Mouse (Mus musculus) frontal cortex, postnatal 10 days (tissue): Measurements from ENCODE around the gene Sel1l3.

ENCODE experiments used
- DNase-seq, 2 experiments: peaks; one replicate each; pipeline ENCODE4 v3.0.0; 2022; ENCODE audit warnings: low spot score in 2 of 2, mixed read lengths in 1 of 2

Gene Sel1l3

DNA sequence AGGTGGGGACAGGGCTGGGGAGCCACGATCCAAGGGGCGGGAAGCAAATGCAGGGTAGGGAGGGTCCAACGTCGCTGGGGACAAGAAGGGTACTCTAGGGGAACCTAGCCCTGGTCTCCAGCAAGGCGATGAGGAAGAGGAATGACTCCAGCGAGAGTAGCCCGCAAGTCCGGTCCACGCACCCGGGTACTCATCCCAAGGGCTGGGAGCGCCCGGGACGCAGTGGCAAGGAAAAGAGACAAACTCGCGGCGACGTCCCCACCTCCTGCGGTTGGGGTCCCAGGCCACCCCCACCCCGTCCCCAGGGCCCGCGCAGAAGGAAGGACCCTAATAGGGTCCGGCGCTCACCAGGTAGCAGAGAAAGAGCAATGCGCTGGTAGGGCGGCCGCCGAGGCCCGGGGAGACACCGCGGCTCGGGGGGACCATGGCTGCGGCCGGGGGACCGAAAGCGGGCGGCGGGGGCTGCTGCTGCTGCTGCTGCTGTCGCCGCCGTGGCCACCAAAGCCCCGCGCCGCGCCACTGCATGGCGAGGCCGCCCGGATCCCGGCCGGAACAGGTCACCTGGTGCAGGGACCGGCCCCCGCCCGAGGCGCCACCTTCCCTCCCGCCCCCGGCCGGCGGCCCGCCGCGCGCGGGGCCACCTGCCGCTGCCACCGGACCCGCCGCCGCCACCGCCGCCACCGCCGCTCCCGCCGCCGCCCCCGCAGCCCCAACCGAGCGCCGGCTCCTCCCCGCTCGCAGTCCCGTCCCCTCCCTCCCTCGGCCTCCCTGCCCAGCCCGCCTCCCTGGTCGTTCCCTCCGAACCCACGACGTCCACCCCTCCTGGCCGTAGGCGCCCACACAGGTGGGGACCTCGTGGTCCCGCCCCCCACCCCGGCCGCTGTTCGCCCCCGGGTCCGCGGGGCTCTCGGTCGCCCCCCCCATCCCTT lies 681 bp downstream of the Sel1l3 start:
- no peak for DNase-seq

DNA sequence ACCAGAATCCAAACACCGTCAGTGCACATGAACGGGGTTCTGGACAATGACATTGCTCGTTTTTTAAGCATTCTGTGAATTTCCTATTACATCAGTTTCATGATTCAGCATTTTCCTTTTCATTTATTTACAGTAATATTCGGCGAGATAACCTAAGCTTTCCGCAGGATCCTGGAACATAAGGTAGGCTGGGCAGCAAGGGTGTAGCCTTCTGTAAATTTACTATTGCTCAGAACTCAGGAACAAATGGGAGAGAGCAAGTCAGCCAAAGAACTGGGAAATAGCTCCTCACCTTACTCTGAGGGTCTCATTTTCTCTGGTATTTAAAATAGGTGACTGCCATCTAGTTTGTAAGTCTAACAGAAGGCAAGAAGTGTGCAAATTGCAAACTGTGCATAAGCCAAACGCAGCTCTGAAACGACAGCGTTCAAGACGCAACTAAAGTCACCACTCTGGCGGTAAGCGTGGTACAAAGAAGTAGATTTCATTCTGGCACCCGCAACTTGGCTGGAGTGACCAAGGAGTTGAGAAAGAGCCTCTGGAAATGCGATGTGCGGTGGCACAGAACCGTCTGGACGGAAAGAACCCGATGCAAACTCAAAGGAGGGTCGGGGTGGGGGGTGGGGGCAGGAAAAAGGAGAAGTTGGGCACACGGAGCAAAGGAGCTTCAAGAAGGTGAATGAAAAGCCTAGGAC lies 1.5 kb downstream of the Sel1l3 start:
- no peak for DNase-seq

DNA sequence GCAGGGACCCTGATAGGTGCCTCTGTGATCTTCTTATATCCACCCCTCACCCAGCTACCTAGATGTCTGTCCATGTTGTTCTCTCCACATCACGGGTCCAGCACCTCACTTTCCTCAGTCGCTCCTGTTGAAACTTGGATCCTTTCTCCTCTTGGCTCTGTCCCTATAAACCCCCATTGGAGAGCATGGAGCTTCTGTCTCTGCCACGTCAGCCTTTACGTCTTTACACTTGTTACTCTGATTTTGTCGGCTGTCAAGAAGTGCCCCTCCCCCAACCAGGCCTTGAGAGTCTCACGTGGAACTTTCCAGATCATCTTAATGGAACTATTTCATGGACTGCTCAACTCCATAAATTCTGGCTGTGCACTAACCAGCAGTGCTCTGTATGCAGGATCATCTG lies 2.5 kb downstream of the Sel1l3 start:
- no peak for DNase-seq

DNA sequence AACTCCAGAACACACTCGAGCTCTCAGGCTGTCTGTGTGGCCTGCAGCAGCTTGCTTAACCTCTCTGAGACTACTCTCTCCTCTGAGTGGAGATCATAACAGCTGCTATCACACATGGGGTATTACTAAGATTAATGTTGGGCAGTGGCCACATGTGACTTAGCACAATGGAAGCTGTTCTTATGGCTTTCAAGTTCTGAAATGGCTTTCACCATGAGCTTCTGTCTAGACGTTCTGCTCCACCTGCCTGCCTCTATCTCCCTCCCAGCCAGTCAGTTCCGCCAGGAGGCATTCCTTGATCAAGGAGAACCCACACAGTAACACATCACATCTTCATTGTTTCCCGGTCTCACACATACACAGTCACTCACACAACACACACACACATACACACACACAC lies 3.2 kb downstream of the Sel1l3 start:
- no peak for DNase-seq

DNA sequence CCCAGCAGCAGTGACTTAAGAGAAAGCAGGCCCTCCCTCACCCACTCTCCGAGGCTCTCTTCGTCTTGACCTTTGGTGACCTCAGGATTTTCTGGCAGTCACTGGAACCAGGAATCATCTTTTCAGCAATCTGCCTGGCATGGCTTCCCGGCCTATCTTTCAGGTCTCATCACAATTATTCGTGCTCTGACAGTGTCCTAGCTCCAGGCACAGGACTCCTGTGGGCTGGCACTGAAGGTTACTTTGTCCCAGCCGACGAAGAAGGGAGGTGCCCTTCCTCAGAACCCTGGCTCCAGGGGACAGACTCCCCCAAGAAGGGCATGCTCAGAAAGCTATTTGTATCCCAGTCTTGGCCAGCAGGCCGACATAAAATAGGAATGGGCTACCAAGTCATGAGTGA lies 4.0 kb downstream of the Sel1l3 start:
- no peak for DNase-seq

DNA sequence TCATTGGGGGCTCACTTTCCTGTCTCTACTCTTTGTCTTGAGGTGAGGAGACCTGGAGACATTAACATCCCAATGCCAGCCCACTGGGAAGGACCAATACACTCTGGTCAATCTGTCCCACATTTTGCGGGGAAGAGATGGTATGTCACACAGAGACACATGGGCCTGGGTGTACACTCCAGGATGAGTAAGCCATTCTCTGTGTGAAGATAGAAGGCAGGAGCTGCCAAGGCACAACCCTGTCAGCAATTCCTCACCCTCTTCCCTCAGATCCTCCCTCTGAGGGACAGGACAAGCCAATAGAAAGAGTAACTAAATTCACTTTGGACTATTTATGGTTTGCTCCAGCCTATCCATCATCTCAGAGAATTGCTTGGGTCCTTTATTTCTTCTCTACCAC lies 5.0 kb downstream of the Sel1l3 start:
- DNase-seq = no peak

DNA sequence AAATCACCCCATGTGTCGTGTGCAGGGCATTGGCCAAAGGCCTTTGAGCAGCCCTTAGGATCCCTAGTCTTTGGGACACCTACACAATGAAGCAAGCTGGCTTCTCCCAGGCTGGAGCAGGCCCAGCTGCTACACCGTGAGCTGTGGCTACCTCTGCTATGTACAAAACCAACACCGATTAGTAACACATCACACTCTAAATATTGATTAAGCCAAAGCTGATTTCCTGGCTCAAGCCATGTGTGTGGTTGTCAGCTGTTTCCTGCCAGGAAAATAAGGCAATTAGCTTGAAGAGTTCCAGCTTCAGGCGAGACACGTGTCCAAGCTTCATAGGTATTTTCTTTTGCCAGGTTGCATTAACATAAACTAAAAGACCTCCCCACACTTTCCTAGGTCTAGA lies 7.2 kb downstream of the Sel1l3 start:
- DNase-seq = no peak

DNA sequence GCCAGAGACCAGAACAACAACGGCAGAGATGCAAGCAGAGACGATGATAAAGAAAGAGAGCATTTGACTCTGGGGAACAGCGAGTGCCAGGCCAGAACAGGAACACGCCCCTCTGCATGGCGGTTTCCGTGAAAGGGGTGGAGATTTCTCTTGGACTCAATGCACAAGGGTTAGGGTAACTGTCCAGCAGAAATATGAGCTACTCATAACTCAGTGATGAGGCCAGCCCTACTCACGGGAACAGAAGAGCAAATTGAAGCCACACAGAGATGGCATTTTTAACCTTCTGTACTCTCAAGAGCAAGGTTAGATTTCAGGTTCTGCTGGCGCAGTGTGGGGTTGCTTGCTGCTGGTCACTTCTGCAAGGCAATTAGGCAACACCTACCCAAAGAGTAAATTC lies 11.0 kb downstream of the Sel1l3 start:
- DNase-seq = no peak

DNA sequence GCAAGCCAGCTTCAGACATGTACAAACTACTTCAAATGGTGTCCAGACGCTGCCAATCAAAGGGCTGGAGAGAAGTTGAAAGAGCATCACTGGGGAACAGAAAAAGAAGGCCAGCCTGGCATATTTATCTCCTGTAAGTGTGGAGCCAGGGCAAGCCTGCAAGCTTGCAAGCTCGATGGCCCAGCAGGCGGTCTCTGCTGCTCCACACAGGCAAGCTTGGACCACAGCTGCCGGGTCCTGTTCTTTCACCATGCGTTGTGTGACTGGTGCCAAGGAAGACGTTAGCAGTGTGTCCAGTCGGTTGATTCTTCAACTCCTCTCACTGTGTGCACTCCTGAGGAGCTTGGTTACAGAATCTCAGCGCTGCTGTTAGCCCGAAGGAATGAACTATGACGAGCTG lies 12.9 kb downstream of the Sel1l3 start:
- DNase-seq = no peak

DNA sequence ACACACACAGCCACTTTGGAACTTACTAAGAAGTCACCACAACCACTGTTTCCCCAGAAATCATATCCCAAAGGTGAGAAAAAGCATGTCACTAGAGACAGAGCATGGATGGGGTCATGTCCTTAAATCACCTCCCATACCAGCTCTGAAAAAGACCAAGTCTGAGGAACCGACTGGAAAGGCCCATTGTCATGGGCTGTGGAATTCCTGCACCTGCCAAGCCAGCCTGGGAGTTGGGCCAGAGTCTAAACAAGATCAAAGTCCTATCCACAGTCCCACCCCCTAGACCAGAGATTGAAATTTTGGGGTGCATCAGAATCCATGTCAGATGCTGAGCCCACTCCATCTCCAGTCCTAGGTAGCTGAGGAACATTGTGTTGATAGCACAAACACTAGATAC lies 15.3 kb downstream of the Sel1l3 start:
- no peak for DNase-seq

DNA sequence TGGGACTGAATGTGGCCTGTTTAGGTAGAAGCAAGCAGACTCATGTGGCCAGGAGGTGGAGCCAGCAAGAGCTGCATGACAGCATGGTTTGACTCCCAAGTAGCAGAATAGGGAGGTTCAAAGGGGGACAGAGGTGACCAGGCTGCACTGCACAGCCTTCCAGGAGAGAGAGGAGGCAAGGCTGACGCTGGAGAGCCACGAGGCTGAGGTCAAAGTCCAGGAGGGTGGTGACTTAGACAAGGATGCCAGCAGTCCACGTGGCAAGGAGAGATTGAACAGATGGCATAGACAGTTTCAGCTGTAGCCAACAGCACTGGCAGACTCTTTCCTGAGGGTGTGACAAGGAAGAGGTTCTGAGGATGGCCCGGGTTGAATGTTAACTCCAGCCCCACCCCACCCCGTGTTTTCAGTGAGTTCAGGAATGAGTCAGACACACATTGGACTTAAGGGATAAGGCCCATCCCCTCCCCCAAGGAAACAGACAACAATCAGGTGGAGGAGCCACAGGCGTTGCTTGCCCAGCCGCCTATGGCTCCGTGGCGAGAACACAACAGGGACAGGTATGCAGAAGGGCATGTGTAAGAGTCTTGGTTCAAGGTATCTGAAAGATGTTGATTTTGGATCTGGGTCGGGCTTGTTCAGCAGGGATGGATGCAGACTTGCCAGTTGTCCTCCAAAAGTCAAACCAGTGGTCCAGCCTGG lies 17.2 kb downstream of the Sel1l3 start:
- DNase-seq = no peak

DNA sequence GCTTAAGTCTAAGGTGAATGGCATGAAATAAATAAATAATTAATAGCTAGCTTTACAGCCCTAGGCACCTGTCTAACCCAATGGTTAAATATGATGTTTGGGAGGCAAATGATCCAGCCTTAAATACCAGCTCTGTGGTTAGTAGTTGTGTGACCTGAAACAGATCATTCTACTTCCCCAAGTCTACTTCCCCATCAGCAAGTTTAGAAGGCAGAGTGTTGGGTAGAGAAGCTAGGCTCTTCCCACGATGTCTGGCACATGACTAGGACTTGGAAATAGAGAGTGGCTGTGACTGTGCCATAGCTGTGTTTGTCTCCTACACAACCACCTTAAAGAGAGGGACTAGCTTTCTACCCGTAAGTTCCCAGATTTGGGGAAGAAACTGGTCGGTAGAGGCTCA lies 18.9 kb downstream of the Sel1l3 start:
- no peak for DNase-seq

DNA sequence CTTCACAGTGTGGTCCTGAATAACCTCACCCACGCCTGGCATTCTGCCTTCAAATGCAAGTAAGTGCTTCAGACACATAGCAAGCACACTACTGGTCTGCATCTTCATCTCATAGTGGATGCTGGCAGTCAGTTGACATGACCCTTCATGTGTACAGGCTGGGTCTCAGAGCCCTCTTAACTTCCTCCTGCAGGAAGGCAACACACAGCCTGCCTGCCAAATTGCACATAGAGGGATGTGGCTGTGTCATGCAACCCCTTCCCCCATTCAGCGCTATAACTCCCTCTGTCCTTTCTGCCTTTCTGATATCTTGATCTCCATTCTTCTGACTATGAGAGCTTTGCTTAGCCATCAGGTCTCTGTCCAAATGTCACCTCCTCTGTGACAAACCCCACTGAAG lies 19.3 kb downstream of the Sel1l3 start:
- no peak for DNase-seq

DNA sequence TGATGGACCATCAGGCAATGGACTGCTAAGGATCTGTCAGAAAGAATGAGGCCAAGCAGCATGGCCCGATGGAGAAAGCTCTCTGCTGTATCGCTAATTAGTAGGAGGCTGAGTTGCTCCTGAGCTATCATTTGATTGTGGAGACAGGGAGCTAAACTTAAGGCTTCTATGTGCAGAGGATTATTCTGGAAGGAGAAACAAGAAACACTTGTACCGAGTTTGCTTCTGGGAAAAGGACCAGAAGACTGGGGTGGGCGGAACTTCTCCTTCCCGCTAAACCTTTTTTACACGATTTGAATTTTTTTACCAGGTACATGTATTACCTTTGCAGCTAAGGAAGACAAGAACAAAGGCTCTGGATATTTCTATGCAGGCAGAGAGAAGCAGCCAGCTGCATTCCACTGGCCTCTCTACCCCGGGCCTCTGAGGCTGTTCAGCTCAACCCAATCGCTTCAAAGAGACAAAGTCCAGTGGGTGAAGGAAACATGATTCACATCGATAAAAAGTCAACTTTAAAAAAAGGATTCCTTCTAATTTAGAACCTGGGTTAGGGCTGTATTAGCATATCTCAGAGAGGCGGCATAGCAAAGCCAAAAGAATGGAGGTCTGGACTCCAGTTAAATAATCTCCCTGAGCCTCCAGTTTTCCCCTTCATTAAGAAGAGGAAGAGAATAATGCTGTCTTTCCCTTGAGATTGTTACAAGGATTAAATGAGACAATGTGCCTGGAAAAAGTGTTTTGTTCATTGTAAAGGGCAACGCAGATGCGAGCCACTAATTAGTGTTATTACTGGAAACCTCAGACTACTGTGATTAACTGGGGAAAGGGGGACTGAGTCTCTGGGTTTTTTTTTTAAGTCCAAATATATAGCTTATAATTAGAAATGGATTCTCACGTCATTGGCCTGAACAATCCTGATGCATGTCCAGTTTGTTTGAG lies 20.4 kb downstream of the Sel1l3 start:
- no peak for DNase-seq

DNA sequence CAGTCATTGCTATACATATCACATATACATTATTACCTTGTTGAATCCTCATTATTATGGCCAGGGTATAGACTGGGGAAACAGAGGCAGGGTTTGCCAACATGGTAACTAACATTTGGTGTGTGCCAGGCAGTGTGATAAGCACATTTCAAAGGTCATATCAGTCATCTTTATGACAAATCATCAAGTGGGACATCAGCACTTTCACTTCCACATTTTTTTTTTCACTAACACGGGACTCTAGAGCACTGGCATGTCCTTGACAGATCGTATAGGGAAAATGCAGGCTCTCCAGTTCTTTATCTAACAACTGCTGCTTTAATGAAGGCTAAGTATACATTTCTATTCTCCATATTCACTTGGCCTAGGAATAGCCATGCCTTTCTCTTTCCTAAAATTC lies 25.1 kb downstream of the Sel1l3 start:
- DNase-seq = no peak

DNA sequence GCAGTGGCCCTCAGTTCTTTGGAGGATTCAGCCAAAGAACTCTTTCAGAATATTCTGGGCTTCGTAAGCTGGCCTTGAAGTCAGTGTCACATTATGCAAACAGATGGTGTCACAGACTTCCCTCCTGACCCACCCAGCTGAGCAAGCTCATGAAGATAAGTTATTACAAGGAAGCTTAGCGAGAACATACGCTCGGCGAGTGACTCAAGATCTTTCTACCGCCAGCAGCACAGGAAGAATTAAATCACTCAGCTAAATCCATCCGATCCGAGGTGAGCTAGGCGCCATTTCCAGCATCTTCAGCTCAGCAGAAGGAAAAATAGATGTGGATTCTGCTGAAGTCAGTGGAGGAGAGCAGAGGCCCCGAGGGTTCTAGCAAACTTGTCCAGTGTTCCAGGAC lies 26.5 kb downstream of the Sel1l3 start:
- no peak for DNase-seq

DNA sequence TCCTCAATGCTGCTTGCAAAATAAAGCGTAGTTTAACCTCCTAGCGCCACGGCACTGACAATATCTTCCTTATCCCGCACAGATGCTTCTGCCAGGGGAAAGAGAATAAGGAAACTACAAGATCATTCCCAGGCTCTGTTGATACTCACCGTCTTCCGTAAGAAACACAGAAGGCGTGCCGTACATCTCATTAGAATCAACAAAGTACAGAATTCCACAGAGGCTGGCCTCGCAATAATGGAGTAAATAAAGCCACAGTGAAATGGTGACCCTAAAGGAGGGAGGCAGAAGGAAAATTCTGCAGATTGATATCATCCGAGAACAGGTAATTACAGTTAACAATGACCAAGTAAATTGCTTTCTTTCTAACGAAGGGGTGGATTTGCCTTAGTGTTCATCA lies 27.9 kb downstream of the Sel1l3 start:
- no peak for DNase-seq

DNA sequence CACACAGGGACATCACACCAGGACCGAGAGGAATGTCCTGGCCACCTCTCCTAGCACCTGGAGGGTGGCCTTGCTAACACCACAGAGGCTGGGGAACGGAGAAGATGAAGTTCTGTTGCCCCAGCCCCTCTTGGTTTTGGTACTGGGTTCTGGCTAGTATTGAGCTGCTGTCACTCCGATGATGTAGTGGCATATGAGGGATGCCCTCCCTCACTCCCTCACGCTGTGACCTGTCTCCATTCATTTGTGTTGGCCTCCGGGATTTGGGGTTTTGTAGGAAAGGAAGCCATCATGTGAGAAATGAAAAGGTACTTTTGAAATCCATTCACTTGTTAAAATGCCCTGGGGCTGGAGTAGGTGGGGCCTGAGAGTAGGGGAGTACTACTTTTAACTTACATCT lies 33.8 kb downstream of the Sel1l3 start:
- DNase-seq = no peak

DNA sequence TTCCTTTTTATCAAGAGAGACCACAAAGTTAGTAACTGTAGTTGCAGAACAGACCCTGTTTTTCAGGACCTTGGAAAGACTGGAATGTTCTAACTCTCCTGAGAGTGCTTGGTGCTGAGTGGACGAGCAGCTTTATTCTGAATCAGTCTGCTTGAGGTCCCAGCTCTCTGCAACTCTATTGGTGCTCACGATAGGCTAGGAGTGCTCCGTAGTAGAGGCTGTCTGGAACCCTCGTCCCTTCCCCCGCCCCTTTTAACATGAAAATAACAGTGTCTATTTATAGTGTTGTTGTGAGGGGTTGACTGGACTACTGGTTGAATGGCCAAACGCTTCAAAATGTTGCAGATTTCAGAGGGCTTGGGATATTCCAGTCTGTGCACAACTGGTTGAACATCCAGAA lies 37.0 kb downstream of the Sel1l3 start:
- no peak for DNase-seq

DNA sequence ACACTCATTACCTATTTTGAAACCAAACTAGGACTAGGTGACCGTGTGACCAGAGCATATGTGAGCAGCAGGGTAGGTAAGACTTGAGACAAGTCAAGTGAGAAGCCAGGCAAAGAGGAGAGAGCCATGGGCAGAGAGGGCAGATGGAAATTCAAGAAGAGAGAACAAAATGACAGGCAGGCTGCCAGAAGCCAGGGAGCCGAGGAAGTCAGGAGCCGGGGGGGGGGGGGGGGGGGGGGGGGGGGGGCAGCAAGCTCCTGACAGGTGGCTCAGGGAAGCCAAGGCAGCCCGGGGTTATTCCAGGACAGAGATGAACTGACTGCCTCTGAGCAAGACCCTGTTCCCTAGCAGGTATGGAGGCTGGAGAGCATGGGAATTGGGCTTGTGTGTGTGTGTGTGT lies 37.7 kb downstream of the Sel1l3 start:
- no peak for DNase-seq

DNA sequence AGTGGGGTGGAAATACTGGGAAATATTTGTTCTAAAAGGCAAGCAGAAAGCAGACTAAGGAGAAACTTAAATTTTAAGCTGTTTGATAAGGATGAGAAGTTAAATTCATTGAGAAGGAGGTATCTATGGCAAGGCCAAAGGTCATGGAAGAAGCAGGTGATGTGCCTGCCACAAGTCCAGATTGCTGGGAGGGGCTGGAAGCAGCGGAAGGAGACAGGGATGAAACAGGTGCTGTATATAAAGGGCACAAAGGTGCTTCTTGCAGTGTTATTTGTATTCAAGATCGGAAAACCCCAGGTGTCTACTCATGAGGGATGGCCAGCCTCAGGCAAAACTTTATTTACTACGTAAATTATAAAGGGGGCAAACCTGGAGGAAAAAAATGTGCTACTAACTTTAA lies 38.5 kb downstream of the Sel1l3 start:
- DNase-seq = no peak

DNA sequence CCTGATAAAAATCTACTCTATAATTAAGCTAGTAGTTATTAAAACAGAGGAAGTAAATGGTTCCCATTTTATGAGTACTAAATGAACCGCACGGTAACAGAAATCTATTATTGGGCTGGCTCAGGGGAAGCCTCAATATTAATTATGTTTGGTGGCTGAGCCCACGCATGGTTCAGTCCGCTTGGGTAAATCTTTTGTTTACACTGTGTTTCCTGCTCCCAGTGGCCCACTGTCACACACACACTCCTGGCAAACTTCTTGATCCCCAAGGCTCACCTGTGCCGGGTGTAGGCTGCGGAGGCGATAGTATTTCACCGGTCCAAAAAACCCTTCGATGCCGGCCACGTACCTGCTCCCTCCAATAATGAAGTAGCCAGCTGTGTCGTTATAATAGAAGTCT lies 39.3 kb downstream of the Sel1l3 start:
- DNase-seq = no peak
